Mouse (Mus musculus) MEL (cell line): Measurements from ENCODE around the gene Dynlt3.

Experiments
- GATA1 ChIP-seq: IDR thresholded peaks from 2 replicates; pipeline ENCODE4 v1.6.1; 2011; ENCODE audit warnings: low read depth, low read length, improper control_type of control experiment
- MAX ChIP-seq: IDR thresholded peaks from 2 replicates; pipeline ENCODE4 v1.6.1; 2011; ENCODE audit warnings: low read length, improper control_type of control experiment
- POLR2A ChIP-seq, 2 experiments: IDR thresholded peaks; 2 replicates each; pipeline ENCODE4 v1.6.1; 2011 to 2012; ENCODE audit warnings: low read length in 2 of 2, mild to moderate bottlenecking in 2 of 2, control low read depth in 1 of 2, improper control_type of control experiment in 1 of 2, low read depth in 1 of 2, moderate library complexity in 1 of 2; ENCODE audit not compliant: control insufficient read depth in 1 of 2, insufficient read depth in 1 of 2, poor library complexity in 1 of 2
- TAL1 ChIP-seq: IDR thresholded peaks from 2 replicates; pipeline ENCODE4 v1.6.1; 2012; ENCODE audit warnings: mild to moderate bottlenecking, inconsistent platforms, low read length, moderate library complexity, mixed read lengths

DNA sequence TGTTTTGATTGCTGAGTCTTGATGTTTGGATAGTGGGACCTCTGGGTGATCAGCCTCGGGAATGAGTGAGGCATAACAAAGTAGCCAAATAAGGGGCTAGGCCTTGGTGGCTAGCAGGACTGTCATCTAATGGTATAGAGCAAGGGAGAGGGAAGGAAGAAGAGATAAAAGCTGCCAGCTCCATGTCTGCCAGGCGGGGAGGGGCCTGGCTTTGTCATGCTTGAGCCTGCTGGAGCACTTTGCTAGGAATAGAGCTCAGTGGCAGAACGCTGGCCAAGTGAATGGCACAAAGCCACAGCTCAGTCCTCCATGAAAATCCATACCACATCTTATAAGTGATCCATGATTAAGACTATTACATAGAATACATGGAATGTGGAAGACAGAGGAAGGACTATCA lies 10.0 kb downstream of the Dynlt3 start:
- no peak for TF ChIP-seq TAL1
- TF ChIP-seq GATA1: no peak
- no peak for TF ChIP-seq POLR2A (IDR thresholded peaks at IDR 0.05; ENCODE audit: control insufficient read depth in 1 of 2, insufficient read depth in 1 of 2, low read depth in 1 of 2, low read length in 2 of 2, poor library complexity in 1 of 2)
- TF ChIP-seq MAX: no peak
